Mouse (Mus musculus): ENCODE measurements at regions not wholly inside any gene's neighbourhood (a gene's known extent, or its start where the extent isn't known, plus 50 kb on each side); places are given as distances from the start of the nearest gene placed in this dataset.
A peak's percentile ranks its signal among the peaks of the same experiment; 100 is the strongest.
"Not testable (repeated sequence)": the region's sequence is repeated elsewhere in the genome, so short reads cannot be mapped to it uniquely, and the experiment has no call there.

DNA sequence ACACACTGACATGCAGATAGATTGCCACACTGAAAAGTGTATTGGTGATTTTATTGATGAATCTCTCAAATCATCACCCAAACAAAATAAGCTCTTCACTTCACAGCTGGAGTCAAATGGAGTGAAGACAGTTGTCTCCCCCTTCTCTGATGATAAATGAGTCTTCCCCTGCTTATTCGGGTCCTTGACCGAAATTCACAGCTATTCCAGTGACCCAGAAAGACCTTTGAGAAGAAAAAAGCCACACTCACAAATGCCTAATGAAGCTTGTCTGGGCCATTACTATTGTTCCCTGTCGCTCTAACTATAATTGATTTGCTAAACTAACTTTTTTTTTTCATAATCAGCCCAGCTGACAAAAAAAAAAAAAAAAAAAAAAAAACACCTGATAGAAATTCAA, 154.8 kb downstream of the Mat2b start:
- no peaks in the 10 kb centered on the region for H3K27me3 ChIP-seq (ENCODE audit: control insufficient read depth, insufficient read depth, low read length)
- H3K36me3 ChIP-seq (ENCODE audit: control insufficient read depth, insufficient read depth, low read length), result no peaks in the 10 kb centered on the region
- H3K9me3 ChIP-seq (ENCODE audit: control insufficient read depth, low read length), result no peaks in the 10 kb centered on the region
- H3K4me1 ChIP-seq (ENCODE audit: control insufficient read depth, insufficient read depth, low read length), result no peaks in the 10 kb centered on the region
- H3K4me2 ChIP-seq (replicated peaks; ENCODE audit: low read depth, low read length), result no peak overlapping the region
- ATAC-seq (ENCODE audit: low FRiP score, low TSS enrichment), result no peak
- no peak overlapping the region for H3K27ac ChIP-seq (ENCODE audit: low read depth, low read length)
- no peak overlapping the region for H3K9ac ChIP-seq (ENCODE audit: low read depth, low read length)
- WGBS, result 11% methylated on average over 3 of the region's 3 CpGs
- no peak overlapping the region for H3K4me3 ChIP-seq (ENCODE audit: low read length)

DNA sequence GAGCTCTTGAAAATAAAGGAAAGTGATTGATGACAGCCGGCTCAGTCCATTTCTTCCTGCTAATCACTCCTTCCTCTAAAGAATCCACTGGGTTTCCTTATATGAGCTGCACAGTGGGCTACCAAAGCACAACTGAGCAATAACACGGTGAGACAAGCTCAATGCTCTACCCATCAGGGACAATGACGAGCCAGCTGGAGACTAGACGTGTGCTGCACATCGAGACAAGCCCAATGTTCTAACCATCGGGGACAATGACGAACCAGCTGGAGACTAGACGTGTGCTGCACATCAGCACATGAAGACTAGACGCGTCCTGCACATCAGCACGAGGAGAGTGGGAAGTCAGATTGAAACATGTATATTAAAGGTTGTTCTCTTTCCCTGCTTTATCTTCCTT, 155.2 kb downstream of the Mat2b start:
- 54% methylated on average over 11 of the region's 11 CpGs for WGBS
- H3K36me3 ChIP-seq (ENCODE audit: control insufficient read depth, insufficient read depth, low read length), result no peaks in the 10 kb centered on the region
- H3K4me2 ChIP-seq (replicated peaks; ENCODE audit: low read depth, low read length), result no peak overlapping the region
- no peaks in the 10 kb centered on the region for H3K4me1 ChIP-seq (ENCODE audit: control insufficient read depth, insufficient read depth, low read length)
- no peak overlapping the region for H3K9ac ChIP-seq (ENCODE audit: low read depth, low read length)
- H3K27me3 ChIP-seq (ENCODE audit: control insufficient read depth, insufficient read depth, low read length), result no peaks in the 10 kb centered on the region
- H3K4me3 ChIP-seq (ENCODE audit: low read length), result no peak overlapping the region
- peak; percentile 39; the same call in 1 of the 2 replicates for ATAC-seq (ENCODE audit: low FRiP score, low TSS enrichment)
- H3K27ac ChIP-seq (ENCODE audit: low read depth, low read length), result no peak overlapping the region
- no peaks in the 10 kb centered on the region for H3K9me3 ChIP-seq (ENCODE audit: control insufficient read depth, low read length)

DNA sequence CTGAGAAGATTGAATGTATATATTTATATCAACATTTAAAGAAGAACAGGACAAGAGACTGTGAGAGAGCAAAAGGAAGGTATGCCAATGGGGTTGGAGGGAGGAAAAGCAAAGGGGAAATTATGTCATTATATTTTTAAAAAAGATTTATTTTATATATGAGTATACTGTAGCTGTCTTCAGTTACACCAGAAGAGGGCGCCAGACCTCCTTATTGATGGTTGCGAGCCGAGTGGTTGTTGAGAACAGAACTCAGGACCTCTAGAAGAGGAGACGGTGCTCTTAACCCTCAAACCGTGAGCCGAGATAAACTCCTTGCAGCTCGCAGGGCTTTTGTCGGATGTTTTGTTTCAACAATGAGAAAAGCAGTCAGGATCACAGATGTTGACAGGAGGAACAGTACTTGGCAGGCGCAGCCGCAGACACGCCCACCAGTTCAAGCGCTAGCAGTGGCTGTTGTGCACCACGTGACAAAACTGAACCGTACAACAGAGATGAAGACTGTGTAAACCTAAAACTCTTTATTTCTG, 158.7 kb downstream of the Mat2b start:
- Histone ChIP-seq H3K4me3 (ENCODE audit: low read length) (no peak overlapping the region), H3K9me3 (ENCODE audit: control insufficient read depth, low read length) (no peaks in the 10 kb centered on the region), H3K27me3 (ENCODE audit: control insufficient read depth, insufficient read depth, low read length) (no peaks in the 10 kb centered on the region), H3K27ac (ENCODE audit: low read depth, low read length) (no peak overlapping the region), H3K36me3 (ENCODE audit: control insufficient read depth, insufficient read depth, low read length) (no peaks in the 10 kb centered on the region), H3K9ac (ENCODE audit: low read depth, low read length) (no peak overlapping the region), H3K4me1 (ENCODE audit: control insufficient read depth, insufficient read depth, low read length) (no peaks in the 10 kb centered on the region), H3K4me2 (replicated peaks; ENCODE audit: low read depth, low read length) (no peak overlapping the region)
- 83% methylated on average over 14 of the region's 14 CpGs for WGBS
- ATAC-seq (ENCODE audit: low FRiP score, low TSS enrichment), result no peak

DNA sequence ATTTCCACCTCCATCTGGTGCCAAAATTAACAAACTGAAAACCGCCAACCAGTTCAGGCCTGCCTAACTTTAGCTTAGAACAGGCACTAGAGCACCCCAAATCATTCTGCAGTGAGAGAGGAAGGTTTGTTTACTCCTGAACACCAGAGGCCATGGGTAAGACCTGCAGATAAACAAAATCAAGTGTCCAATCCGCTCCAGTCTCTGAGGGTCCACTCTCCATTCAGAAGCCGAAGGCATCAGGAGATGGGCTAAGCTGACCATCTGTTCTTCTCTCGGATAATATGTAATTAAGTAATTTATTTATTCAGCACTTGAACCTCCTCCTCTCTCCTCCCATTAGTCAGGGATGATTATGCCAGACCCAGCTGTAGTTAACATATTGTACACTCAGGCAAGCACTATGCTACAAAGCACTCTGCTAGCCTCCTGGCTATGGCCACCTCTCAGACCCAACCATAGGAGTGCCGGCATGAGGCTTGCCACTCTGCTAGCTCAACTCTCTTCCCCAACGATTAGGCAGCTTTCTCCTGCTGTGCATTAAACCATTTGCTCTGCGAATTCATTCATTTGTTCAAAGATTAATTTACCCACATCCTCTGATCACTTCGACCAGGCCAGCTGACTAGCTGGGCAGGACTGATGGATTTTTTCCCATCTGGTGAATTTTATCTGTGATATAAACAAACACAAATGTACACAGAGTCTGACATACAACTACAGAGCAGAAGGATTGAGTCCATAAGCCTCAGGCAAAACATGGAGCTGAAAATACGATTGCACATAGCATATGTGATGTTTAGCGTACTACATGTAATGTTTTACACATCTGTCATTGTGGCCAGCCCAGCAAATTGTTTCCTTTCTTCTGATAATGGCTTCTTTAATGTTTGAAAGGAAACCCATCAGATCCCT, 184.4 kb downstream of the Mat2b start:
- no peaks in the 10 kb centered on the region for H3K9me3 ChIP-seq (ENCODE audit: control insufficient read depth, low read length)

DNA sequence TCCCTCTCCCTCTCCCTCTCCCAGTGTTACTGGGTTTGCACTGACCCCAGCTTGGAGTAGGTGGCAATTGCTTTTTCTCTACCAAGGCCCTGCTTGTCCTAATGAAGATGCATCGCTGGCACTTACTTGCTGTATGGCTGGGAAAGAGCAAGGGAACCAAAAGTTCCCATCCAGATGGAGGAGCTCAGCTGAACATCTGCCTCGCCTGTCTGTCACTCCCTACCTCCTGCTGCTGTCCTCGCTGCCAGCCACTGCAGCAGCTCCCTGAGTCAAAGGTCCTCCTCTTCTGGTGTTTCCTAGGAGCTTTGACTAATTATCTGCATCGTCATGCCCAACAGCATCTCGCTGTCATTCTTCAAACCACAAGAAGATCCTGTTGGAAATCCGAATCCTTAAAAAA, 203.4 kb downstream of the Mat2b start:
- H3K36me3 ChIP-seq (ENCODE audit: control insufficient read depth, insufficient read depth, low read length), result no peaks in the 10 kb centered on the region
- H3K4me2 ChIP-seq (replicated peaks; ENCODE audit: low read depth, low read length), result no peak overlapping the region
- no peaks in the 10 kb centered on the region for H3K4me1 ChIP-seq (ENCODE audit: control insufficient read depth, insufficient read depth, low read length)
- no peak overlapping the region for H3K27ac ChIP-seq (ENCODE audit: low read depth, low read length)
- H3K4me3 ChIP-seq (ENCODE audit: low read length), result no peak overlapping the region
- no peaks in the 10 kb centered on the region for H3K9me3 ChIP-seq (ENCODE audit: control insufficient read depth, low read length)
- H3K9ac ChIP-seq (ENCODE audit: low read depth, low read length), result no peak overlapping the region
- H3K27me3 ChIP-seq (ENCODE audit: control insufficient read depth, insufficient read depth, low read length), result no peaks in the 10 kb centered on the region
- no peak for ATAC-seq (ENCODE audit: low FRiP score, low TSS enrichment)
- 22% methylated on average over 6 of the region's 6 CpGs for WGBS

More for the DNA sequence above, 184.4 kb downstream of the Mat2b start:
- Histone ChIP-seq H3K4me3 (ENCODE audit: low read length) (no peak overlapping the region), H3K27me3 (ENCODE audit: control insufficient read depth, insufficient read depth, low read length) (no peaks in the 10 kb centered on the region), H3K9ac (ENCODE audit: low read depth, low read length) (no peak overlapping the region), H3K4me1 (ENCODE audit: control insufficient read depth, insufficient read depth, low read length) (no peaks in the 10 kb centered on the region), H3K27ac (ENCODE audit: low read depth, low read length) (no peak overlapping the region), H3K36me3 (ENCODE audit: control insufficient read depth, insufficient read depth, low read length) (no peaks in the 10 kb centered on the region), H3K4me2 (replicated peaks; ENCODE audit: low read depth, low read length) (no peak overlapping the region)
- ATAC-seq (ENCODE audit: low FRiP score, low TSS enrichment), result no peak
- 83% methylated on average over 10 of the region's 10 CpGs for WGBS

DNA sequence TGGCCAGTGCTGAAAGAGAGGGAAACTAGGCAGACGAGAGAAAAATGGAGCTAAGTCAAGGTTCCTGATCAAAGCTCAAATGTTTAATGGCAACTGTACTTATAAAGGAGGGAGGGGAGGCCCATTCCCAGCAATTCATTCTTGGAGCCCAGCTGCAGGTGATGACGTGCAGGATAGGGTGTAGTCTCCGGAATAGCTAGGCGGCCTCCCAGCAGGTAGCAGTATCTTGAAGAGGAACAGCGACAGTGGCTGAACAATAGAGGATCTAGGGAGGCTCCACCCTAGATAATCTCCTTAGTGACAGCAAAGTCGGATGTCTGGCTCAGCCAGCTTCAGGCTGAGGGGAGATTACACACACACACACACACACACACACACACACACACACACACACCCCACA, 216.8 kb downstream of the Mat2b start:
- 37% methylated on average over 6 of the region's 6 CpGs for WGBS
- not testable (repeated sequence) for H3K4me3 ChIP-seq (ENCODE audit: low read length); H3K4me2 ChIP-seq (replicated peaks; ENCODE audit: low read depth, low read length); H3K9ac ChIP-seq (ENCODE audit: low read depth, low read length); H3K36me3 ChIP-seq (ENCODE audit: control insufficient read depth, insufficient read depth, low read length); H3K27ac ChIP-seq (ENCODE audit: low read depth, low read length); H3K9me3 ChIP-seq (ENCODE audit: control insufficient read depth, low read length); ATAC-seq (ENCODE audit: low FRiP score, low TSS enrichment); H3K4me1 ChIP-seq (ENCODE audit: control insufficient read depth, insufficient read depth, low read length); H3K27me3 ChIP-seq (ENCODE audit: control insufficient read depth, insufficient read depth, low read length)

DNA sequence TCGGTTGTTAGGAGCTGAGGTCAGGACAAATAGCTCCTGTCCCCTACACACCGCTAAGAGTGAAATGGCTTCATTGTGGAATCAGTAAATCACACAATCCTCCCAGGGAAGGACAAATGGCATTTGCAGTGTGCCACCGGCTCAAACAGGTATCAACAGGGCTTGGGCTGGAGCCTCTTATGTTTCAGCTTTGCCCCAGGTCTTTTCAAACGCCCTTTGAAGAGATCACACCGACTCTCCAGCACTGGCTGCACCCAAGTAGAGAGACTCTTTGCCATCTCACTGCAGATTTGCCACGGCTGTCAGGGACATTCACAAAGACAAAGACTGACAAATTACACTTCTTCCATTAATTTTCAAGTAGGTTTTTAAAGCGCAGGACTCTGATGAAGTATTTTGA, 217.7 kb downstream of the Mat2b start:
- no peaks in the 10 kb centered on the region for H3K36me3 ChIP-seq (ENCODE audit: control insufficient read depth, insufficient read depth, low read length)
- no peak overlapping the region for H3K4me2 ChIP-seq (replicated peaks; ENCODE audit: low read depth, low read length)
- no peak overlapping the region for H3K9ac ChIP-seq (ENCODE audit: low read depth, low read length)
- 37% methylated on average over 7 of the region's 7 CpGs for WGBS
- H3K9me3 ChIP-seq (ENCODE audit: control insufficient read depth, low read length), result no peaks in the 10 kb centered on the region
- H3K4me3 ChIP-seq (ENCODE audit: low read length), result no peak overlapping the region
- no peaks in the 10 kb centered on the region for H3K27me3 ChIP-seq (ENCODE audit: control insufficient read depth, insufficient read depth, low read length)
- no peaks in the 10 kb centered on the region for H3K4me1 ChIP-seq (ENCODE audit: control insufficient read depth, insufficient read depth, low read length)
- no peak overlapping the region for H3K27ac ChIP-seq (ENCODE audit: low read depth, low read length)
- no peak for ATAC-seq (ENCODE audit: low FRiP score, low TSS enrichment)

DNA sequence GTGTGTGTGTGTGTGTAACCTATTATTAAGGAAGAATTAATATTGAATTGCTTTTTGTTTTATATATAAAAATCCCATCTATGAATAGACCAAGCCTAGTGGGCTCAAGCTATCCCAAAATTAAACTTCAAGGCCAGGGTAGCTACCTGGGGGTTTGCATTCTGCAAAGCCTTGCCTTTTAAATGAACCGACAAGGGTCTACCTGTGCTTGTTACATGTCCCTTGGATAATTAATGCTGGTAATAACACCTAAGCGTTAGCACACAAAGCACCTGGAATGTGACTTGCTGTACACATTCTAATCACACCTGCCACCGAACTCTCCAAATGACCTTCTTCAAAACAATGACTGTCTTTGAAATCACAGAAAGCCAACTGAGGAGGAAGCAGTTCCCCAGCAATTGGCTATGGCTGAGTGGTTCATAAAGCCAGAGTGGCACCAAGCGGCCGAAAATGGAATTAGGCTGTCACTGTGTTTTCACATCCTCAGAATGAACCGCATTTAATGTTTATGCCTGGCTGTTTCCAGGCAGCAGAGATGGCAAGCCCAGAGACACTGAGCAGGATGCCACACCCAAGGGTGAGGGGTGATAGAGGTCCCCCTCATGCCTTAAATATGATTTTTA, 225.8 kb downstream of the Mat2b start:
- H3K4me1 ChIP-seq (ENCODE audit: control insufficient read depth, insufficient read depth, low read length), result no peaks in the 10 kb centered on the region

DNA sequence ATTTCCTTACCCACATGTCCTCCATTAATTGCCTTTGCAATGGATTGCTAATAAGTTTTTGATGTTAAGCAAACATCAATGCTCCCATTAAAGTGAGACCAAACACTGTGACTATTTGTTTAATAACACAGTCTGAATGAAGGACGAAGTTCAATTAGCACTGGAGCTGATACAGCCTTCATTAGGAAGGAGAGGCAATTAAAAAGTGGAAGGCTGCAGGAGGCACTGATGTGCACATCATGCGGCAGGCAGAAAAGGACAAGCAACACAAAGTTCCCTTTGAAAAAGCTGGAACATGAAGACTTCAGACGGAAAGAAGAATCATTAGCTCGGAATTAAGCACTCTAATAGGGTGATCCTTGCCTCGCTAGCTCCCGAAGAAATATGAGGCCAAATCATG, 238.4 kb downstream of the Mat2b start:
- H3K27me3 ChIP-seq (ENCODE audit: control insufficient read depth, insufficient read depth, low read length), result no peaks in the 10 kb centered on the region
- 69% methylated on average over 6 of the region's 6 CpGs for WGBS
- H3K27ac ChIP-seq (ENCODE audit: low read depth, low read length), result no peak overlapping the region
- ATAC-seq (ENCODE audit: low FRiP score, low TSS enrichment), result no peak
- no peaks in the 10 kb centered on the region for H3K9me3 ChIP-seq (ENCODE audit: control insufficient read depth, low read length)
- H3K4me3 ChIP-seq (ENCODE audit: low read length), result no peak overlapping the region
- H3K4me2 ChIP-seq (replicated peaks; ENCODE audit: low read depth, low read length), result no peak overlapping the region
- H3K4me1 ChIP-seq (ENCODE audit: control insufficient read depth, insufficient read depth, low read length), result no peaks in the 10 kb centered on the region
- no peaks in the 10 kb centered on the region for H3K36me3 ChIP-seq (ENCODE audit: control insufficient read depth, insufficient read depth, low read length)
- no peak overlapping the region for H3K9ac ChIP-seq (ENCODE audit: low read depth, low read length)

More for the DNA sequence above, 225.8 kb downstream of the Mat2b start:
- 16% methylated on average over 6 of the region's 6 CpGs for WGBS
- ATAC-seq (ENCODE audit: low FRiP score, low TSS enrichment), result peak; percentile 89; the same call in 1 of the 2 replicates
- H3K36me3 ChIP-seq (ENCODE audit: control insufficient read depth, insufficient read depth, low read length), result no peaks in the 10 kb centered on the region
- H3K4me2 ChIP-seq (replicated peaks; ENCODE audit: low read depth, low read length), result no peak overlapping the region
- H3K27ac ChIP-seq (ENCODE audit: low read depth, low read length), result no peak overlapping the region
- no peaks in the 10 kb centered on the region for H3K27me3 ChIP-seq (ENCODE audit: control insufficient read depth, insufficient read depth, low read length)
- no peak overlapping the region for H3K4me3 ChIP-seq (ENCODE audit: low read length)
- no peak overlapping the region for H3K9ac ChIP-seq (ENCODE audit: low read depth, low read length)
- H3K9me3 ChIP-seq (ENCODE audit: control insufficient read depth, low read length), result no peaks in the 10 kb centered on the region
